Mouse (Mus musculus) spleen, postnatal 4 days (tissue): ENCODE measurements at regions not wholly inside any gene's neighbourhood (a gene's known extent, or its start where the extent isn't known, plus 50 kb on each side); places are given as distances from the start of the nearest gene placed in this dataset.

Source experiments
- DNase-seq, 2 experiments: peaks; one replicate each; pipeline ENCODE4 v3.0.0; 2022; ENCODE audit warnings: low spot score in 2 of 2

GRCm38 (mm10) chr1:77174801-77175200 is 340.1 kb downstream of the Epha4 start:
- no peak for DNase-seq

DNA sequence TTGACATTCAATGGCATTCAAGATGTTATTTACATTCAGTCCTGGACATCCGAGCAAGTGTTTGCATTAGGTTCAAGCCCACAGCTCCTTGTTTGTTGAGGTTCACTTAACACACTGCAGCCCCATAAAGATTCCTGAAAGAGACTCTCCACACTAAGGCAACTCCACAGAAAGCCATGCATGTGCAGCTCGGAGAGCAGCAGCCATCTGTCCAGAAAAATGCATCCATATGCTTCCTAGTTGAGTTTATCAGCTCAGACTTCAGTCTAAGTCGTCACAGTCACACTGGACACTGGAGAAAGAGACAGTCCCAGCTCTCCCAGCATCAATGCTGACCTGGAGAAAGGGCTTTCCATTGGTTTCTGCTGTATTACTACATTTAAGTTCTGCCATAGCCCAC is 339.7 kb downstream of the Epha4 start:
- no peak for DNase-seq

DNA sequence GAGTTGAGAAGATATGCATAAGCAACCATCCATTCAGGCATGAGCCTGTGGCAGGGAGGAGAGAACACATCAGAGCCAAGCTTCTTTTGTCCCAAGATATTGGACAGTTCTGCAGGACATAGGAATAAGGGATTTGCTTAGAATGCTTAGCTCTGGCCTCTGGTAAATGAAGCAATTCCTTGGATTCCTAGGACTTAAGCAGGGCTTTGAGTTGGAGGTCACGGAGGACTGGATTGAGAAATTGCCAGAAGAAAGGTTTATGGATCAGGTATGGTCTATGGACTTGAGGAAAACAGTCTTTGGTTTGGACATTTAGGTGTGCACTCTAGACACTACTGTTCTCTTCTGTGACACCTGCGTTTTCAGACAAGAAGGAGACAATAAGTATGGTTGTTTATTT is 338.4 kb downstream of the Epha4 start:
- no peak for DNase-seq

DNA sequence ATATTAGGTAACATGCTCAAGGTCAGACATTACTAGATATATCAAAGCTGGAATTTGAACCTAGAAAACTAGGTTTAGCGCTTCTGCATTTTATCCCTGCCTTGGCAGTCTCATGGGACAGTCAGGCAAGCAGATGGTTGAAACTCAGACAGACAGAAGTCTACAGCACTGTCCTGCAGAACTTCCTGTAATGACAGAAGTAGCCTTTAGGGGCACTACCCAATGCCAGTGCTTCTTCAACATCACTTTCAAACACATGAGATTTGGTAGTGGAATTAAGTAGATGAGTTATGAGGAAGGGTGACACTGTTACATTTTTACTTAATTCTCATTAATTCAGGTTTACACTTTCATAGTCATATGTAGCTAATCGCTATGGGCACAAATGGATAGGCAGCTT is 330.9 kb downstream of the Epha4 start:
- no peak for DNase-seq

- DNase-seq, result no peak
These were observed 324.7 kb downstream of the Epha4 start for GRCm38 (mm10) chr1:77190141-77190540.

GRCm38 (mm10) chr1:77201321-77201917 is 313.5 kb downstream of the Epha4 start:
- no peak for DNase-seq

DNA sequence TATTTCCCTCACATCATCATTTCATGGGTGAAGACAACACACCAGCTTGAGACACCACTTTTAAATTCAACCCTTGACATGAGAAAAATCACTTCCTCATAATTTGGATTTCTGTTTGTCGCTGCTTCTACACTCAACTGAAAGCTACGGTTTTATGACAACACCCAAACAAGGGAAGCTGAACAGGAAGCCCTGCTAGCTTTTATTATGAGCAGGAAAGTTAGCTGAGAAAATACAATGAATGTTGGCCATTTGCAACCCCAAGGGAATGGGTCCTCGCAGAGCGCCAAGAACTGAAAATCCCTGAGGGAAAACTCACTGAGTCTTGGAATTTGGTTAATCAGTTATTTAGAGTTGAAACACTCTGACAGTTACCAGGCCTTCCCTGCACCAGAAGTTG is 311.9 kb downstream of the Epha4 start:
- DNase-seq, result no peak

- DNase-seq, result no peak
These were observed 308.4 kb downstream of the Epha4 start for GRCm38 (mm10) chr1:77206535-77206934.

DNA sequence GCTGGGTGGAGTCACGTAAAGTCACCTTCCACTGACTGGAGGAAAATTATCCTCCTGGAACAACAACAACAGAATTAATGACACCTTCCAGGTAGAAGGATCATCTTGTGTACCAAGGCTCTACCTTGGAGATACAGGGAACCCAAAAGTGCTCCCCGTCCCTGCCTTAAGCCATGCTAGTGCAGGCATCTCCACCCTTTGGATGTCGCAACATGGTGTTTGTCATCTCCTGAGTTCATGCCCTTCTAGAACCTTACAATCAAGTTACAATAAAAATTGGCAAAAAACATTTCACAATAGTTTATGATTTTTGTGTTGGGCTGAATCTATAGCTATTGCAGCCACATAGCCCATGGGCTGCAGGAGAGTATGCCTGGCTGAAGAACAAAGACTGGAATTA is 305.5 kb downstream of the Epha4 start:
- DNase-seq, result no peak

DNA sequence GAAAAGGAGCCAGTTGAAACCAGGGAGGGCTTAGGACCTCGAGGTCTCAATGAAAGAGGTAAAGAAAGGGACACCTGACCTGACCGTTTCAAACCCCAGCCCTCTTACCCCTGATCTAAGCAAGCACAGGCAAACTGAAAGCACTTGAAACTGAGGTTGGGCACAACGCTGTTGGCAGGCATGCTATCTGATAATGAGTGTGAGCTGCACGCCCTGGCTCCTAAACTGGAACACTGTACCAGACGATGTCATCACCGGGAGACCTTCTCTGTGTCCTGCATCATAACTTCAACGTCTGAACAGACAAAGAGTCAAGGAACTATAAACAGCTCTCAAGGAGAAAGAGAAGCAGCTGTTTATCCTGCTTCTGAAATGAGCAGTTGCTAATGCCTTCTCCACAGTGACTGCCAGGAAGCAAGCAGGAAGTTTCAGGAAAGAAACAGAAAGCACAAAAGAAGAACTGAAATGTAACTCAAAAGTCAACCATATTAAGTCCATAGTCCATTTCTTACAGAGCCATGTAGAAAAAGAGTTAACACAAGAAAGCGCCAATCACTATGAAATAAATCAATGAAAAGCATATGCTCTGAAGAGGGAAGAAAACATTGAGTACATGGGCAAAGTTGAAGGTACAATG is 301.3 kb downstream of the Epha4 start:
- no peak for DNase-seq

DNA sequence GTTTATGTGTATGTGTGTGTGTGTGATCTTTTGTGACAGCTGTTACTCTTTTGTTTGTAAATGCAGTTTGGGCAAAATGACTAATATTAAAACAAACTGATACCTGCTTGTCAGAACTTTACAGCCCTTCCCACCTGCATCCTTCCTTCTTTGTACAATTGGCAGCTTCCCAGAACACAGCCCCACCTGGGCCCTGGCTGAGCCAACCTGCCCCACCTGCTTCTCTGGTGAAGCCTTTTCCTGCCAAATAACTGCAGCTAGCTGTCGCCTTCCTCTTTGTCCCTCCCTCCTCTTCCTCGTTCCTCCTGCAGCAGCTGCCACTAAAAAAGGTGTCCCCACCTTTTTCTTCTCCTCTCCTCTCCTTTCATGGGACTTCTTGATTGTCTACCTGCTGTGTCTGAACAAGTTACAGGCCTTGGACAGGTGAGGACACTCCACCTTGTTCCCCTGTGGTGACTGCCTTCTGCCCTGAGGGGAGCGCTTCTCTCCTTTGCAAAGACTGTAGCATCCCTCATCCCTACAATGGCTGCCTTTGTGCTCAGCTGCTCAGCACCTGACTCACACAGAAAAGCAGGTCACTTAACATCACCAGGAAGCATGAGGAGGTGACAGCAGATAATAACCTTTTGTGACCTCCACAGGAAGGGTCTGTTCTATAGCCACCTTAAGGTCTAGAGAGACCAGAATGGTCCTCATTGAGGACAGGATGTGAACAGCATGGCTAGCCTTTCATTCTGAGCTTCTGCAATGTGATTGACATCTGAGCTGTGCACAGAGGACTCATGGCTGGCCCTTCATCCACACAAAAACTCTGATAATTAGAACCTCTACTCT is 295.2 kb downstream of the Epha4 start:
- DNase-seq, result no peak

DNA sequence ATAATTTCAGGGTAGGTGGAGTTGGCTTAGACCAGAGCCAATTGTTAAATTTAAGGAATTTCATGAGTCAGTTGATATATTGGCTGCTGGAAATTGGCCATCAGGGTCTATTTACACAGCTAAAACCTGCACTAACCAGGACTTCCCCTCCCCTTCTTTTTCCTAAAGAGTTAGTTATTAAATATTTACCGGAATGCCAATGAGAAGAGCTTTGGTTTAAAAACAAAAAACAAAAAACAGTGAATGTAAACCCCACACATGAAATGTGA is 294.6 kb downstream of the Epha4 start:
- no peak for DNase-seq

DNA sequence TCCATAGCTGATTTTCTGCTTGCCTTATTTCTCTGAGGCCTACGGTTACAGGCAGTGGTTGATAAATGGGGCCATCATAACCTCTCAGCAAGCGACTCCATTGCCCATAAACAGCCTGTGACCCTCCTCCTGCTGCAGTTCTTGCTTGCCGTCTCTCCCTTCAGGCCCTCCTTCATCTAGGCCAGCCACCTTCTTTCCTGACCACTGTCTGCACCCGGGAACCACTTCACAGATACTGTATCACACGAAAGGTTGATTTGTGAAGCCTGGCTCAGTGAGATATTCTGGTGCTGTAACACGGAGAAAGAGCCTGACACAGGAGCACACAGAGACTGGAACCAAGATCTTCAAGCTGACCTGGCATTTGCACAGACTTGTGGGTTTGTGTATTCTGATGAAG is 294.1 kb downstream of the Epha4 start:
- no peak for DNase-seq

- no peak for DNase-seq
These were observed 293.0 kb downstream of the Epha4 start for GRCm38 (mm10) chr1:77221900-77222299.

- DNase-seq, result no peak
These were observed 288.3 kb downstream of the Epha4 start for GRCm38 (mm10) chr1:77226546-77226945.

GRCm38 (mm10) chr1:77226991-77227515 is 287.8 kb downstream of the Epha4 start:
- no peak for DNase-seq

DNA sequence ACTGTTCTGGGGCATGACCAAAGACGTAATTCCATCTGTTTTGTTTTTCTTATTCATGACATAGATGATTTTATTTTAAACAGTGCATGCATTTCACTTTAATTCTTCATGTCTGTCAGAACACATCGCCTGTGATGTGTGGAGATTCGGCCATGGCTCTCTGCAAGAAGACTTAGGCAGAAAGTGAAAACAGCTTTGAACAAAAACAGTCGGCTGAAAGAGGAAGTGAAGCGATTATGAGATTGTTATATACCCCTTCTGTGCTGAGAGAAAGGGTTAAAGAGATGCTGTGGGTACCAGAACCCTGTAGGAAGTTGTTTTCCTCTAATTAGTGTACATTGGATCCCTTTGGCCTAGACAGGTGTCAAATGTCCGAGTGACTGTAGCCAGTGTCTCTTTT is 287.1 kb downstream of the Epha4 start:
- DNase-seq, result no peak

GRCm38 (mm10) chr1:77229561-77229960 is 285.3 kb downstream of the Epha4 start:
- no peak for DNase-seq

DNA sequence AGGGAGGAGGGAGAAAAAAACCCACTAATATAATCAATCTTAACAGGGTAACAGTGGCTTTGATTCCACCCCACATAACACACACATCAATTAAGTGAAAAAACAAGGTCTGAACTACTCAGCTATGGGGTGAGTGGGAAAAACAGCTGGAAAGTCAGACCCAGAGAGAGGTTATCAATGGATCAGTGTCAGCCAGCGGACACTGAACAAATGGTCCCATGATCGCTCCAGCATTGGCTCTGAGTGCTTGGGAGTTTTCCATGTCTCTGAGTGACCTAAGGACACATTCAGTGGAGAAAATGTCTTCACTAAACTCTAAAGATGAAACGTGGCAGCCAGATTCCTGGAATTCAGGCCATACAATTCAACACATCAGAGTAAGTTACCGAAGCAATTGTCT is 281.9 kb downstream of the Epha4 start:
- no peak for DNase-seq

GRCm38 (mm10) chr1:77244642-77245041 is 270.2 kb downstream of the Epha4 start:
- no peak for DNase-seq

- DNase-seq, result no peak
These were observed 268.8 kb downstream of the Epha4 start for GRCm38 (mm10) chr1:77246047-77246446.

DNA sequence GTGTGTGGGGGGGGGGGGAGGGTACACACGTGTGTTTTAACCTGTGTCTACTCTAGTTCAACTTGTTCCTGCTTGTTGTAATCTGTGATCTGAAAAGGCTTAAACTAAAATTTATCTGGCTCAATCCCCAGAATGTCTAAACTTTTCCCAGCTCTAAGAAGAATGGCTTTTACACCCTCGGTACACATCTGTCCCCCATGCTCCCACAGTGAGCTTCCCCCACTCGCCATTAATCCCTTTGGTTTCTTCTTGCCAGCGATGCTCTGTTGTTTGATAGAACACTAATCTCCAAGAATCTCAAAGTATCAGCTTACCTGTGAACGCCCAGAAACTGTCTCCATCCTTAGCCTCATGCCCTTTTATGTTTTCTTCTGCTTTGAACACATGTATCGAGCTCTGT is 260.6 kb downstream of the Epha4 start:
- DNase-seq, result no peak
